Mouse (Mus musculus) small intestine, adult 2 months (tissue): ENCODE measurements around the gene Ndufs2.

Source experiments
- CTCF ChIP-seq: fragments of 200-500 bp; IDR thresholded peaks from 2 replicates; pipeline ENCODE4 v1.5.1; 2012; ENCODE audit warnings: low read depth, mild to moderate bottlenecking, control low read depth, inconsistent platforms, low read length, moderate library complexity, mixed read lengths; ENCODE audit not compliant: insufficient replicate concordance, insufficient read length; ENCODE audit errors: extremely low read depth
- POLR2A ChIP-seq: fragments of 200-500 bp; IDR thresholded peaks from 2 replicates; pipeline ENCODE4 v1.6.1; 2012; ENCODE audit warnings: low read depth, mild to moderate bottlenecking, control low read depth, inconsistent platforms, low read length, moderate library complexity

DNA sequence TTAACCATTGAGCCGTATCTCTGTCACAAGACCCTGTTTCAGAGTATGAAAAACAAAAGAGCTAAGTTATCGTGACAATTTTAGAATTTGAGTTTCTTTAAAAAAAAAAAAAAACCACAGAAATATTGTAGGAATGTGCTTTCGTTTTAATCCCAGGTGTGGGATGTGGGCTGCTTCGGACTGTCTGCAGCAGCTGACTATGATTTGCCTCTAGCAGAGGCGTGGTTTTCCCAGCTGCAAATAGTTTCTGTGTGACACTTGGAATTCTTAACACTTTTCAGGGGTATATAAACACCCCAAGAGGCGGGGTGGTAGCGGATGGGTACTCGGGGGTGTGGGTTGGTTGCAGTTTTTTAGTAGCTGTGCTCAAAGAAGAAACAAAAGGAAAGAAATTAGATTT, 5.8 kb downstream of the Ndufs2 start:
- no peak for TF ChIP-seq CTCF
- TF ChIP-seq POLR2A = no peak
